Mouse (Mus musculus): Measurements from ENCODE around the gene Cdc34b. TPM values are rescaled to one million over a fixed set of nuclear protein-coding genes. Genes with fewer than 3 reads are reported as not detected.
"Not testable (repeated sequence)": the region's sequence is repeated elsewhere in the genome, so short reads cannot be mapped to it uniquely, and the experiment has no call there.

Cdc34b gene
- polyA plus RNA-seq (2015; fragmentation: Nextera tagmentation; extraction: Ambion mirVana) = 0.17 TPM in 1 of 2 replicates, not detected in the other

DNA sequence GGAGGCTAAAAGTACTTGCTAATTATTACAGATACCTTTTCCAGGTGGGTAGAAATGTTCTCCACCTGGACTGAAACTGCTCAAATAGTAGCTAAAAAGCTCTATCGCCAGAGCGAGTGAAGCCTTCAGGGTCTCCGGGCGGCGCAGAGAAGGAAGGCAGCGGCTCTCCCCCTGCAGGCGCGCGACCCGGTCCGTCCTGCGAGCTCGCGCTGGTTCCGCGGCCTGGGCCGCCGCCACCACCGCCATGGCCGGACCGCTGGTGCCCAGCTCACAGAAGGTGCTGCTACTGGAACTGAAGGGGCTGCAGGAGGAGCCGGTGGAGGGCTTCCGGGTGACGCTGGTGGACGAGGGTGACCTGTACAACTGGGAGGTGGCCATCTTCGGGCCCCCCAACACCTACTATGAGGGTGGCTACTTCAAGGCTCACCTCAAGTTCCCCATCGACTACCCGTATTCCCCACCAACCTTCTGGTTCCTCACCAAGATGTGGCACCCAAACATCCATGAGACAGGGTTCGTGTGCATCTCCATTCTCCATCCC lies at the start of gene Cdc34b:
Gene Cdc34b (plus strand): TSS at position 51 of the 541 bp plus-strand sequence.
- Histone ChIP-seq H3K9me3 (0 out of 2 replicates have a peak, but pooled peaks cover 6% of the 10 kb centered on the region), H3K36me3 (no peaks in the 10 kb centered on the region), H3K4me1 (no peaks in the 10 kb centered on the region), H3K4me3 (no peak within 1 kb of the TSS), H3K4me2 (replicated peaks) (no peak within 1 kb of the TSS), H3K27ac (no peak within 1 kb of the TSS), H3K9ac (no peak within 1 kb of the TSS), H3K27me3 (no peaks in the 10 kb centered on the region)
- no peak for ATAC-seq (ENCODE audit: low FRiP score, low read depth)
- 77% methylated on average over 29 of the region's 29 CpGs for WGBS

DNA sequence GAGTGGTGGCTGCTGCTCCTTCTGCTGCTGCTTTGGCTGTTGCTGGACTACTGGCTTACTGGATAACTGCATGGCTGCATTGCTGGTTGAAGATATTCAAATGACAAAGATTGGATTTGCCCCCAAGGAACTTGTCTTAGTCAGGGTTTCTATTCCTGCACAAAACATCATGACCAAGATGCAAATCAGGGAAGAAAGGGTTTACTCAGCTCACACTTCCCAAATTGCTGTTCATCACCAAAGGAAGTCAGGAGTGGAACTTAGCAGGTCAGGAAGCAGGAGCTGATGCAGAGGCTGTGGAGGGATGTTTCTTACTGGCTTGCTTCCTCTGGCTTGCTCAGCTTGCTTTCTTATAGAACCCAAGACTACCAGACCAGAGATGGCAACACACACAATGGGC lies 49.1 kb upstream of the Cdc34b start:
- H3K9me3 ChIP-seq; H3K36me3 ChIP-seq; H3K27me3 ChIP-seq; H3K4me2 ChIP-seq (replicated peaks); H3K27ac ChIP-seq; H3K4me1 ChIP-seq; ATAC-seq (ENCODE audit: low FRiP score, low read depth); H3K9ac ChIP-seq; H3K4me3 ChIP-seq: not testable (repeated sequence)

DNA sequence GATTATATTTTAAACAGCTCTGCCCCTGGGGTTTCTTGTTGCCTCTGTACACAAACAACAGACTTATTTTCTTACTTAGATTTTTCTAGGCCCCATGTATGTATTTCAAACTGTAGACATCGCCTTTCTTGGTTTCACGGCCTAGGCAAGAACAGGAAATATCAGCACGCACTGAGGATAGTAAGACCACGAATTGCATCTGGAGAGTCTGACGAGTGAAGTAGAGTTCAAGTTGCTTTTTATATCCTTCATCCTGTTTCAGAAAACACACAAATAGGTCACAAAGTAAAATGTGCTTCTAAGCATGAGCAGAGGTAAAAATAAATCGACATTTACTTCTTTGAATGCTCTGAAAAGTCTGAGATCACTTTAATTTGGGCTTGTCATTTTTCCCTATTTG lies 46.1 kb upstream of the Cdc34b start:
- Histone ChIP-seq H3K4me1 (0 out of 2 replicates have a peak, but pooled peaks cover 4% of the 10 kb centered on the region), H3K9me3 (no peaks in the 10 kb centered on the region), H3K36me3 (no peaks in the 10 kb centered on the region), H3K4me2 (replicated peaks) (no peak overlapping the region), H3K4me3 (no peak overlapping the region), H3K27ac (no peak overlapping the region), H3K27me3 (no peaks in the 10 kb centered on the region), H3K9ac (no peak overlapping the region)
- WGBS = 66% methylated on average over 6 of the region's 6 CpGs
- ATAC-seq (ENCODE audit: low FRiP score, low read depth) = no peak

DNA sequence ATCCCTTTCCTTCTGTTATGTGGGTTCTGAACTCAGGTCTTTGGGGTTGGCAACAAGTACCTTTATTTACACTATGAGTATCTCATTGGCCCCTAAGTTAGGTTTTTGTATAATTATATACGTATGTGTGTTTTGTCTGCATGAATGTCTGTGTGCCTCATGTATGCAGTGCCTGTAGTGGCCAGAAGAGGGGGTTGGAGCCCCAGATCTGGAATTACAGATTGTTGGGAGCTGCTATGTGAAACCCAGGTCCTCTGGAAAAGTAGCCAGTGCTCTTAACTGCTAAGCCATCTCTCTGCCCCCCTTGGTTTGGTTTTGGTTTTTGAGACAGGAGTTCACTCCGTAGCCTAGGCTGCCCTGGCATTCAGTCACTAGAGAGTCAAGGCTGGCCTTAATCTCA lies 44.4 kb upstream of the Cdc34b start:
- WGBS = 88% methylated on average over 2 of the region's 2 CpGs
- H3K27me3 ChIP-seq = peaks cover 5% of the 10 kb centered on the region; the same call in 1 of the 2 replicates
- ATAC-seq (ENCODE audit: low FRiP score, low read depth) = no peak

DNA sequence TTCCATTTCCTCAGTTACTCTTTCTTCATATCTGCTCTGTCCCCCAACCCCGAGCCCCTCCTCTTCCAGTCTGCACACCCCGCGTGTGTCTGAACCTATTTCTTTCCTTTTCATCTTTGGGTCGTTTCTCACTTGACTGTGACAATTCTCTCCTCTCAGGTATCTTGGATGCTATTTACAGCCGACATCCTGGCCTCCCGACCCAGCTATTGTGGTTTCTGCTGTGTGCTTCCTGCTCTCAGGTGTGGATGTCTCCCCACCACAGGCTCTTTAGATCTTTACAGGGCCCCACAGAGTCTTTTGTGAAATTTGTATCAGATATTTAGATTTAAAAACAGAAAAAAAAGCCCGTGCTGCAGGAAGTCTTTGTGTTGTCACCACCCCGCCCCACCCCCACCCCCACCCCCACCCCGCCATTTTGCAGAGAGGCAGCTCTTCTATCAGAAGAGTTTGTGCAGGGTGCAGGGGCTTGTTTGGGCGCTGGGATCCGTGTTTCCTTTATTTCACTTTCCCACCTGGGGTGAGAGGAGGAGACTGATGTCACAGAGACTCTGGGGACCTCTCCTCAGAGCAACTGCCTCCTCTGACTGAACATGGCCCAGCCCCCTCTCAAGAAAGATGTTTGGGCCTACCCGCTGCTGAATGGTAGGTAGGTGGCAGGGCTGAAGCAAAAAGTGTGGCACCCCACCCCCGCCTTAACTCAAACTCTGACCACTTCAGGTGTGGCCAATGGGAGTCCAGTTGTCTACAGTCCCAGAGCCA lies 43.7 kb upstream of the Cdc34b start:
- Histone ChIP-seq H3K27me3 (peaks cover 5% of the 10 kb centered on the region; the same call in 1 of the 2 replicates), H3K27ac (no peak overlapping the region), H3K9me3 (no peaks in the 10 kb centered on the region), H3K9ac (no peak overlapping the region), H3K36me3 (no peaks in the 10 kb centered on the region), H3K4me3 (no peak overlapping the region), H3K4me2 (replicated peaks) (no peak overlapping the region), H3K4me1 (peaks cover 17% of the 10 kb centered on the region)
- 50% methylated on average over 13 of the region's 13 CpGs for WGBS
- no peak for ATAC-seq (ENCODE audit: low FRiP score, low read depth)

More for the DNA sequence above, 44.4 kb upstream of the Cdc34b start:
- no peaks in the 10 kb centered on the region for H3K9me3 ChIP-seq
- H3K4me3 ChIP-seq = no peak overlapping the region
- no peak overlapping the region for H3K27ac ChIP-seq
- no peaks in the 10 kb centered on the region for H3K36me3 ChIP-seq
- no peak overlapping the region for H3K9ac ChIP-seq
- H3K4me1 ChIP-seq = peaks cover 14% of the 10 kb centered on the region
- no peak overlapping the region for H3K4me2 ChIP-seq (replicated peaks)

DNA sequence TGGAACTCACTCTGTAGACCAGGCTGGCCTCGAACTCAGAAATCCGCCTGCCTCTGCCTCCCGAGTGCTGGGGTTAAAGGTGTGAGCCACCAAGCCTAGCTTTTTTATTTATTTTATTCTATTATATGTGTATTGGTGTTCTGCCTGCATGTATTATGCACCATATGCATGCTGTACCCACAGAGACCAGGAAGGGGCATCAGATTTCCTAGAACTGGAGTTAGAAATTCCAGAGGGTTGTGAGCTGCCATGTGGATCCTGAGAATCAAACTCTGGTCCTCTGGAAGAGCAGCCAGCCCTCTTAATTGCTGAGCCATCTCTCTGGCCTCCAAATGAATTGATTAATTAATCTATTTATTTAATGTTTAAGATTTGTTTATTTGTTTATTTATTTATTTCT lies 42.2 kb upstream of the Cdc34b start:
- no peak overlapping the region for H3K27ac ChIP-seq
- H3K4me1 ChIP-seq = peaks cover 18% of the 10 kb centered on the region
- WGBS = 90% methylated on average over 3 of the region's 3 CpGs
- H3K9me3 ChIP-seq = no peaks in the 10 kb centered on the region
- H3K4me2 ChIP-seq (replicated peaks) = no peak overlapping the region
- H3K4me3 ChIP-seq = no peak overlapping the region
- no peak overlapping the region for H3K9ac ChIP-seq
- H3K36me3 ChIP-seq = no peaks in the 10 kb centered on the region
- no peak for ATAC-seq (ENCODE audit: low FRiP score, low read depth)
- peaks cover 5% of the 10 kb centered on the region; the same call in 1 of the 2 replicates for H3K27me3 ChIP-seq

DNA sequence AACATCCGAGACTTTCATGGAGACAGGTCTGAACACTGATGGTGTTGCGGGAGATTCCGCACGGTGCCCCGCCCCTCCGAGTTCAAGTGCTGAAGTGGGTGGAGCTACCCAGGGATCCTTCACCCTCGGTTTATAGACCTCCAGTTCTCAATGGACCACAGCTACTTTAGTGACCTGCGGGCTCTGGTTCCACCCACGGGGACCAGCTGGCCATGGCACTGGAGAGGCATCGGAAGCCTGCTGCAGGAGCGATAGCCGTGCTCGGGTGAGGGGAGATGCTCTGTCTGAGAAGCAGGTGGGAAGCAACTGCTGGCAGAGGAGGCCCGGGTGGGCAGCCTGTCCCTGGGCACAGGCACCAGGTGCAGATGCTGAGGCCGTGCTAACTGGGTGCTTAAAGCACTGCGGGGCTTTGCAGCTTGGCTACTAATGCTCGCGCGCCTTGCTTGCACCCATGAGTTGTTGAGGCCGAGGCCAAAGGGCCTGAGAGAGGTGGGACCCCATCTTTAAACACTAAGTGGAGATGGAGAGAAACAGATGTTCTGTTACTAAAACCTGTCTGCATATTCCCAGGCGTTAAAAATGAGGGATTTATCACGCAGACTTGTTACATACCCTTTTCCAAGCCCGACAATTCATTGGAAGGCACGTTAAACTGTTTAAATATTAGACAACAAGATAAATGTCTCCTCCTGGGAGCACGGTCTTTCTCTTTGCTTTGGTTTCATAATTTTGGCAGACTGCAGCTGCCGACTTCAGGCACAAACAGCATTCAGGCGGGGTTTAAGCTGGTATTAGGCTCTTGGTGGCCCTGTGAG lies 40.0 kb upstream of the Cdc34b start:
- ATAC-seq (ENCODE audit: low FRiP score, low read depth) = no peak
- H3K27ac ChIP-seq = no peak overlapping the region

DNA sequence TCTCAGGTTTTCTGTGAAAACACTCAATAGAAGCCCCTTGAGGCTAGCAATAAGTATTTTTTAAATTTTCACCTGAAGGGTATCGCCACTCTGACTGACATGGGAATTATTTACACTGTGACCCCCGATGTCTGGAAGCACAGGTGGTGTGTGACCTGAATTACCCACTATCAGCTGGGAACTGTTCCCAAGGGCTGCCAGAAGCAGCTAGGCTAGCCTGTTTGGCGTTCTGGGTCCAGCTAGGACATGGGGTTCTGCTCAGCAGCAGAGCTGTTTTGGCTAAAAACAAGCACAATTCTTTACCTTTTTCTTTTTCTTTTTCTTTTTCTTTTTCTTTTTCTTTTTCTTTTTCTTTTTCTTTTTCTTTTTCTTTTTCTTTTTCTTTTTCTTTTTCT lies 39.4 kb upstream of the Cdc34b start:
- ATAC-seq (ENCODE audit: low FRiP score, low read depth) = no peak
- H3K4me2 ChIP-seq (replicated peaks) = no peak overlapping the region

More for the DNA sequence above, 40.0 kb upstream of the Cdc34b start:
- H3K36me3 ChIP-seq = no peaks in the 10 kb centered on the region
- peaks cover 18% of the 10 kb centered on the region for H3K4me1 ChIP-seq
- peak overlapping the region; percentile 39; the same call in 1 of the 2 replicates for H3K9ac ChIP-seq
- H3K27me3 ChIP-seq = peaks cover 5% of the 10 kb centered on the region; the same call in 1 of the 2 replicates
- H3K4me3 ChIP-seq = no peak overlapping the region
- WGBS = 51% methylated on average over 27 of the region's 27 CpGs
- 0 out of 2 replicates have a peak overlapping the region, but pooled peaks have one; percentile 1 for H3K4me2 ChIP-seq (replicated peaks)
- H3K9me3 ChIP-seq = no peaks in the 10 kb centered on the region

DNA sequence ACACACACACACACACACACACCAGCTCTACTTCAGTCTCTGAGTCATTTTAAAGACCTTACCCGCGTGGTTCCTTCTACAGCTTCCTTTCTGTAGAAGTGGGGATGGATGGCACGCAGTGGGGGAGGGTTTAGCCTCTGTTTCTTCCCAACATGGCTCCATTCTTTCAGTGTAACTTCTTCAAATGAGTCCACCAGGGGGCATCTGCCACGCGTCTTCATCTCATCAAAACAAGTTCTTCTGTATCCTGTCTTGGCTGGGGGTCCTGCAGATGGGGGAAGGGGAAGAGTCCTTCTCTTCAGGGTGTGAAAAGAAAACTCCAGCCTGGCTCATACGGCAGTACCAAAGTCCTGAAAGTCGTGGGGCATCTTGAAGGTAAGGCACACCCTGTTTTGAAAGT lies 37.6 kb upstream of the Cdc34b start:
- no peak for ATAC-seq (ENCODE audit: low FRiP score, low read depth)
- 52% methylated on average over 7 of the region's 7 CpGs for WGBS
- H3K4me1 ChIP-seq = peaks cover 14% of the 10 kb centered on the region
- H3K36me3 ChIP-seq = no peaks in the 10 kb centered on the region
- peaks cover 5% of the 10 kb centered on the region; the same call in 1 of the 2 replicates for H3K27me3 ChIP-seq
- no peak overlapping the region for H3K4me2 ChIP-seq (replicated peaks)
- no peaks in the 10 kb centered on the region for H3K9me3 ChIP-seq
- no peak overlapping the region for H3K4me3 ChIP-seq
- H3K9ac ChIP-seq = no peak overlapping the region
- H3K27ac ChIP-seq = no peak overlapping the region

More for the DNA sequence above, 39.4 kb upstream of the Cdc34b start:
- WGBS = 33% methylated on average over 3 of the region's 3 CpGs
- no peak overlapping the region for H3K9ac ChIP-seq
- no peaks in the 10 kb centered on the region for H3K36me3 ChIP-seq
- peaks cover 5% of the 10 kb centered on the region; the same call in 1 of the 2 replicates for H3K27me3 ChIP-seq
- H3K9me3 ChIP-seq = no peaks in the 10 kb centered on the region
- no peak overlapping the region for H3K27ac ChIP-seq
- H3K4me3 ChIP-seq = no peak overlapping the region
- H3K4me1 ChIP-seq = peaks cover 18% of the 10 kb centered on the region

DNA sequence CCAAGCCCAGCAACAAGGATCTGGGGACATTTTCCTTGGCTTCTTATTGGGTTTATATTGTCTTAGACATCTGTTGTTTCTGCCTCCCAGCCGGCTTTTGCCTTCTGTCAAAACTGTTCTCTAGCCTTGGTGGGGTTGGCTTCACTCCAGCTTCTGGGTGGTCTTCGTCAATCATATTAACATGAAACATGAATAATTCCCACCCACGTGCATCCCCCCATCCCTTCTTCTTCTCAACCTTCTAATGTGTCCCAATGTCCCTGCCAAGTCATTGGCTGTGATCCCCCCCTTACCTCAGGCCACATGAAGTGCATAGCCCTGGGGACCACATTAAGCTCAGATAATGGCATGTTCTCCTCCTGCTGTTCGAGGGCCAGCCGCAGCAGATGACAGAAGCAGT lies 37.1 kb upstream of the Cdc34b start, which contains the start of gene Gm11541:
Gene Gm11541 (minus strand): TSS at position 28 of the 400 bp plus-strand sequence.
- Histone ChIP-seq H3K27ac (no peak within 1 kb of the TSS), H3K27me3 (peaks cover 5% of the 10 kb centered on the region; the same call in 1 of the 2 replicates), H3K4me2 (replicated peaks) (no peak within 1 kb of the TSS), H3K4me1 (peaks cover 14% of the 10 kb centered on the region), H3K4me3 (no peak within 1 kb of the TSS), H3K9me3 (no peaks in the 10 kb centered on the region), H3K9ac (no peak within 1 kb of the TSS), H3K36me3 (no peaks in the 10 kb centered on the region)
- ATAC-seq (ENCODE audit: low FRiP score, low read depth) = 0 out of 2 replicates have a peak, but pooled peaks have one; percentile 11
- 64% methylated on average over 5 of the region's 5 CpGs for WGBS

DNA sequence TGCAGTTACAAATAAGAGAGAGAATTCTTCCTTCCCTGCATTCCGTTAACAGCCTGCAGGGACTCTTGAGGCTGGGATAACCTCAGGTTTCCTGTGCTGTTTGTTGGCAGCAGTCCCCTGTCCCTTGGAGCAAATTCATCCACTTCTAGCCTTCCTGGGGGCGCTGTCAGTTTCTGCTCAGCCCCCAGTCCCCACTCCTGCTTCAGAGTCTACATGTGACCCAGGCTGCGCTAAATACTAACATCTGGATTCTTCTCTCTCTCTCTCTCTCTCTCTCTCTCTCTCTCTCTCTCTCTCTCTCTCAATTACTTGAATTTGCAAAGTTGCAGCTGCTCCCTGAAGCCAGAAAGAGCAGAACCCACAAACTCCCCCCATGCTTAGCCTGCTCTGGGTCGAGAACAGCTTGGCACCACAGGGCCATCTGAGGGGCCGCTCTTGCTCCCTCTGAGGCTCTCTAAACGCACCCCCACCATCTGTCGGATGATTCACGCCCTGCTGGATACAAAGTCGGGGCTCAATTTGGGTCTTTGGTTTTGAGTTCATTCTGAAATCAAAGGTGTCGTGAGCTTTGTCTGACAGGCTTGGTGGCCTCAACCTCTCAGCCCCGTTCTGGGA lies 28.2 kb upstream of the Cdc34b start:
- H3K9me3 ChIP-seq = no peaks in the 10 kb centered on the region
- 0 out of 2 replicates have a peak overlapping the region, but pooled peaks have one; percentile 25 for H3K9ac ChIP-seq
- ATAC-seq (ENCODE audit: low FRiP score, low read depth) = peak; percentile 61; the same call in 1 of the 2 replicates
- no peaks in the 10 kb centered on the region for H3K27me3 ChIP-seq
- H3K4me2 ChIP-seq (replicated peaks) = 0 out of 2 replicates have a peak overlapping the region, but pooled peaks have one; percentile 16
- H3K4me1 ChIP-seq = peaks cover 20% of the 10 kb centered on the region
- WGBS = 28% methylated on average over 11 of the region's 11 CpGs
- H3K27ac ChIP-seq = peak overlapping the region; percentile 17; the same call in 1 of the 2 replicates
- no peak overlapping the region for H3K4me3 ChIP-seq
- no peaks in the 10 kb centered on the region for H3K36me3 ChIP-seq

All from limb, embryonic 13.5 days (tissue).